Mouse (Mus musculus) erythroblast, adult 5-6 weeks (primary cell): Measurements from ENCODE around the gene Wdr70. TPM values are rescaled to one million over a fixed set of nuclear protein-coding genes. Genes with fewer than 3 reads are reported as not detected.

Source experiments
- ATAC-seq: replicated peaks from 2 replicates; pipeline ENCODE4 v1.8.0; 2016; ENCODE audit warnings: moderate number of reproducible peaks, mild to moderate bottlenecking, moderate TSS enrichment, inconsistent platforms; ENCODE audit not compliant: poor library complexity, low FRiP score, severe bottlenecking
- total RNA-seq, 2 experiments: library from RNA; stranded (forward) in 1 of 2; stranded (reverse) in 1 of 2; fragments of 150-400 nt in 1 of 2; fragments of 200-764, 138-1000 nt in 1 of 2; gene quantifications; 2 replicates each; pipeline versions ENCODE4 v1.2.3 to v1.2.4; 2015 to 2017; ENCODE audit warnings: low replicate concordance in 2 of 2

Gene Wdr70
- total RNA-seq, 2 experiments from 2014 or later: 16.9 to 28.4 TPM

DNA sequence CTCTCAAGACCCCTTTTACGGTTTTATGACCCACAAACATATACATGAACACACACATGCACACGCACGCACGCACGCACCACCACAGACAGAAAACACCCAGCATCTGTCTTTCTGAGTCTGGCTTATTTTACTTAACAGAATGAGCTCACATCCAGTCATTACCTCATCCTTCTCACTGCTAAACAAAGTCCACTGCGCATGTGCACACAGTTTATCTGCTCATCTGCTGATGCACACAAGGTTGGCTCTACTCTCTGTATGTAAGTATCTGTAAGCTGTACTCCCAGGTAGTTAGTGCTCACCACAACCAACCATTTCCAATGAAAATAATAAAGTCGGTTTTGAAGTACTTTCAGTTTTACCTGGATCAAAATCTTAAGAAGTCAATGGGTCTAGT, 148.4 kb downstream of the Wdr70 start:
- no peak for ATAC-seq

DNA sequence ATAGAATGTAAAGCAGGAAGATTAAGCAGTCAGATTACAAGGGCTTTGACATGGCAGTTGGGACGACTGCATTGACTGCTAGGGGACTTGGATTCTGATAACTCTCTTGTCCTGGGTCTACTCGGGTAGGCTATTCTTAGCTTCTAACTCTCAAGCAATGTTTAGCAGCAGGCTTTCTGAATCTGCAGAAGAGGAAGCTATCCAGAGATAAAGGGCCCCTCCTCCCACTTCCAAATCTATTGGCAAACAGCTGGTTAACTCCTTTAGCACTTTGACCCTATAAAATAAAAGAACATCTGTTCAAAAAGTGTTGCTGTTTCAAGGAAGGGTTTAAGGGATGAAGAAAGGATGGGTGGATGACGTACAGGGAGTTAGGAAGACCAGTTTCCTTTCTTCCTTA, 157.3 kb downstream of the Wdr70 start:
- no peak for ATAC-seq

GRCm38 (mm10) chr15:7935571-7936165, 163.3 kb downstream of the Wdr70 start:
- no peak for ATAC-seq

DNA sequence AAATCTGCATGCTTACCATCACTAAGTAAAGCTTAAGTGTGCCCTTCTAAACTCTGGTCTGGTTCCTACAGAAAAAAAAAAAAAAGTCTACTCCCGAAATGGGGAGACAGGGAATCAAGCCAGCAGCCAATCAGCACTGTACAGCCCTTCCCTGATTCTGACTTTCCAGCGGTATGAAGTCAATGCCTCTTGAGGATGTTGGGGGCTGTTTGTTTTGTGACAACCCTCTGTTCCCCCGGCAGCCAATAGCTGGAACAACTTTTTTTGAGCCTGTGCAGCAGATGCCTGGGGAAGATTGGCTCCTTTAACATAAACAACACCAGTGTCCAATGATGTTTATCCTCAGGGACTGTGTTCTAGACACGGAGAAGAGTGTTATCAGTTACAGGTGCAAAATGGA, 164.4 kb downstream of the Wdr70 start:
- no peak for ATAC-seq

GRCm38 (mm10) chr15:7934105-7934504, 164.9 kb downstream of the Wdr70 start:
- no peak for ATAC-seq

DNA sequence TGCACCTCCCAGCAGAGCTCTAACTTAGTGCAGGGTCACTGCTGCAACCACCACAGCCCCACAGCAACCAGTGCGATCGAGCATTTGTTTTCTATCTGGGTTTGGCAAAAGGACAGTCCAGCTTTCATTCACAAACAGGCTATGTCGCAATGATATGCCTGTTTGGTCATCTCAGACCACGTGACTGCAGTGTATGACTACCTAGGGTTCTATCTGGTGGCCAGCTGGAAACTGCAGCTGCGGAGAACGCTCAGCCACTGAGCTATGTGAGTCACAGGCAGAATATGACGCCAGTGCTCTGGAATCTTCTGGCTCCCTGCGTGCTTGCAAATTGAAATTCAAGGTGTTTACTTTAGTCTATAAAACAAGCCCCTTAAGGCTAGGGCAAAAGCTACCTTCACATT, 167.4 kb downstream of the Wdr70 start:
- no peak for ATAC-seq

- no peak for ATAC-seq
Observed at GRCm38 (mm10) chr15:7925382-7925781, 173.6 kb downstream of the Wdr70 start.

DNA sequence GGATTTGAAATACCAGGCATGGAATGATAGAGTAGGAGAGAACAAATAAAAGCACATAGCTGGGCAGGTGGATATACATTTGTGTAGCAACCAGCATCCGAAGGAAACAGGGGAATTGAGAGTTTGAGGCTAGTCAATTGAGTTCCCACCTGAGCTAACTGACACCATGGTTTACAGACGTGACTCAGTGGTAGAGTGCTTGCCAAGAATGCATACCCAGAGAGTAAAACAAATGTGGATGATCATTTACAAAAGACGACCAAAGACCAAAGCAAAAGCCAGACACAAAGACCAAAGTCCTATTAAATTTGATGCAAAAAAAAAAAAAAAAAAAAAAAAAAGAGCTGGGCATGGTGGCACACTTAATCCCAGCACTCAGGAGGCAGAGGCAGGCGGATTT, 175.7 kb downstream of the Wdr70 start:
- no peak for ATAC-seq

DNA sequence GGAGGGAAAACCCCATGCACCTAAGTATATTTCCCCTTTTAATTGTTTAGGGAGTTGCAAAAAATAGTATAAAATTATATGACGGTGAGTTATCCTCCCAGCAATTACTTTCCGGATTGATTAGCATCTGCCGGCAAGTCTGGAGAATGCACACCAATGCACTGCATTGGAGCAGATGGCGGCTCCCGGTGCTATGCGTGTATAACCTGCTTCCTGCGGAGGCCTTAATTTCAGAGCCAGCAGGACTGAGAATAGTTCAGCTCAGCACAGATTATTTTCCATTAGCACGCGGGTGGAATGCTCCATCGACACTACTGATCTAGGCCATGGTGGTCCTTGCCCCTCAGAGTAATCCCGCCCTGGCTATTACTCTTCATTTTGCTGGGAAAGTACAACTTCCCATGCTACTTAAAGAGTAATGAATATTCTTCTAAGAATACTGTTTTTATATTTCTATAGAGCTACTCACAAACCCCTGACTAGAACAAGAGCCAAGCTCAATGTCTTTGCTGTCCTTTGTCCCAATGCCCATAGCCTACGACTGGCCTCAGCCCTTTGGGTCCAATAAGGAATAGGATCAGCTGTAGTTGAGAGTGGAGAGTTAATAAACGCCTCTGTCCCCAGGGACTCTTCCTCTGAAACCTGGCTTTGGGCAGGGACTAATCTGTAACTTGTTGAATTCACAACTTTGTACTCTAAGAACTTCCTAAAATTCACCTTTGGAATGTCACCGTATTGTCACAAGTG, 176.5 kb downstream of the Wdr70 start:
- no peak for ATAC-seq

DNA sequence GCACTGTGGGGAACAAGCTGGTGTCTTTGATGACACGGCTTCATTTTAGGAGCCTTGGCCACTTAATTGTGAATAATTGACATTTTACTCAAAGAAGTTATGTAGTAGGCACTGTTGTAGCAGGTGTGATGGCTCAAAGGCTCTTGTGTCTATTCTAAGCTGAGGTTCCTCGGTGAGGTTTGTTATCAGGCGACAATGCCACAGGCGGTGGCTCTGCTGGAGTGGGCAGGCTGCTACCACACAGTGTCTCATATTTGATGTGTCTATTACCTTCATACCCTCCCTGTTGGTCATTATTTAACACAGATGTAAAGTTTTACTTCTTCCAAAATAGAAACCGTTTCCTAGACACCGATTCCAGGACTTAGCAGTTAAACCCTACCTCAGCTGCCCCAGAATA, 177.9 kb downstream of the Wdr70 start:
- no peak for ATAC-seq

DNA sequence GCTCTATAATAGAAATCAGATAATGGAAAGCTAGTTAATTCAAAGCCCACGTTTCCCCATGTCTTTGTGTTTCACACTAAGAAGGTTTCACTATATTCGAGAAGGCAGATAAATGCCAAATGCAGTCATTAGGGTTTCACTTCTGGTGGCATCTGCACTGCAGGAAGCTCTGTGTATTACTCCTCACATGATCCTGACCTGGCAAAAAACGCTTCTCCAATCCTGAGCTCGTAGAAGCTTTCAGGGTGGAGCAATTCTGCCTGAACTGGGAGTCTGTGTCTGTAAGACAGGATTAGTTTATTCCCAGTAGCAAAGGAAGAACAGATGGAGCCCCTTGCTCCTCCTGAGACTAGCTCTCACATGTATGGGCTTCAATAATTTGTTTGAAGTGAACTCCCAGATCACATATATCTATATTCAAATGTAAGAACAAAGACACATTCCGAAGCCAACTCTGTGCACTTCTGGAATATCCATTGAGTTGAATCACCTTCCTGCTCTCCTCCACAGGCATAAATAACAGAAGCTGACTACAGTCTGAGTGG, 192.4 kb downstream of the Wdr70 start:
- ATAC-seq: no peak

DNA sequence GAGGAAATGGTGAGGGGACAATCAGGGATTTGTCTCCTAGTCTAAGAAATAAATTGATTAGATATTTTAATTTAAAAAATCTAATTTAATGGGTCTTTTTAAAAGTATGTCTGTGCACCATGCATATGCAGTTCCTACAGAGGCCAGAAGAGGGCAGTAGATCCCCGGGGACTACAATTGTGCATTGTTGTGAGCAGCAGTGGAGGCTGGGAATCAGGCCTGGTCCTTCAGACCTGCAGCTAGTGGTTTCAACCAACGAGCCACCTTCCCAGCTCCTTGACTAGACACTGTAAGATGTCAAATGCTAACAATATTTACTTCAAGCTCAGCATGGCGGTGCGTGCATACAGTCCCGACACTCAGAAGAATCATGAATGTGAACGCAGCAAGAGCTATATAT, 199.7 kb downstream of the Wdr70 start:
- no peak for ATAC-seq

- ATAC-seq: no peak
Observed at GRCm38 (mm10) chr15:7891547-7892282, 207.3 kb downstream of the Wdr70 start.

GRCm38 (mm10) chr15:7890286-7890685, 208.7 kb downstream of the Wdr70 start:
- ATAC-seq: no peak

DNA sequence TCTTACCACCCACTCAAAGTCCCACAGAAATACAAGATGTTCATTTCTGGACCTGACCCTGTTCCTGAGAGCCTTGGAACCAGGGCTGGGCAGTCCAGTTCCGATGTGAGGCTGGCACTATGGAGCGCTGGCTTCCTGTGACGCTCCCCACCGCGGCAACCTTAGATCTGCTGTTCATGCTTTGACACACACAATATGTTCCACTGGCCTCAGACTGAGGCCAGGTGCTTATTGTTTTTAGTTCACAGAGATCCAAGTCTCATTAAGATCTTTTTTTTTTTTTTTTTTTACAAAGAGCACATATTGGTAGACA, 209.7 kb downstream of the Wdr70 start:
- ATAC-seq: no peak

DNA sequence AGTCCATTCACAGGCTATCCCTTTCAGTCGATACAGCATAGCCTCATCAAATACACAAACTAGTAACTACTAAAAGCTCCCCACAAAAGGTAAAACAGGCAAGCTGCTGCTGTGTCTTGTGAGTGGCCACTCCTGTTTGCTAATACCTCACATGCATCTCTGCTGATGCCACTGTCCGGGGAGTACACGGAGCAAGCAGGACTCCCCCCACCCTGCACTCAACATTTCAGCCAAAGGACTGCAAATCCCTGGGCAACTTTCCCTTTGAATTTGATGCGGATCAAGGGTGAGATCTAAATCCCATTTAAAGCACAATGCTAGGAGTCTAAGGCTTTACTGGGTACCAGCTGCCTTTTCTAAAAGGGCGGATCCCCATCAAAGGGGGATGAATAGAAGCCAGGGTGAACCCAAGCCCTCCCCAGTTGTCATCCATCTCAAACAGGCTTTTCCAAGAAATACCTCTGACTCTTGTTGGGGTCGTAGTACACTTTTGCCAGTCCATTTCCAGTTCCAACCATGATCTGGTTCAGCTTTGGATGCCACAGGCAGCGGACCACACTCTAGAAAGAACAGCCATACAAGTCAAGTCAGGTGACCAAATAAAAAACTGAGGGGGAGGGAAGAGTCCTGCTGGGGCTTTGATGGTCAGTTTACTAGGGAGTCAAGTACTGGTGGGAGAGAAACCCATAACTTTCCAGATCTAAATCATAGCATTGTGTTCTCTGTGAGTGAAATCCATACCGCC, 210.2 kb downstream of the Wdr70 start:
- no peak for ATAC-seq

DNA sequence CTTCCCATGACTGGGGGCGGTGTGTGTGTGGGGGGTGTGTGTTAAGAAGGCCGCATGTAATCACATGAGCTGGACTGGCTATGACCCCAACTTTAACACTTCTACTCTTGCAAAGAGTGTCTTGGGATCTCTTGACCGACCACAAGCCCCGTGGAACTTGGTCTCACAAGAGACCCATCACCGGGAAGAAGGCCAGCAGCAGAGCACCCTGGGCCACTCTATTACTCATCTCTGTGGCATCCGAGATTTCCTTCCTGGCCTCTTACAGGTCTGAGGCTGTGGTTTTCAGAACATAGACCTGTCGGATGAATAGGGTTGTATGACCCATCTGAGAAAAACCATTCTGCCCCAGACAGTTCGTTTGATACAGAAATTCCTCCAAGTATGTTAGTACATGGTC, 212.4 kb downstream of the Wdr70 start:
- ATAC-seq: no peak

DNA sequence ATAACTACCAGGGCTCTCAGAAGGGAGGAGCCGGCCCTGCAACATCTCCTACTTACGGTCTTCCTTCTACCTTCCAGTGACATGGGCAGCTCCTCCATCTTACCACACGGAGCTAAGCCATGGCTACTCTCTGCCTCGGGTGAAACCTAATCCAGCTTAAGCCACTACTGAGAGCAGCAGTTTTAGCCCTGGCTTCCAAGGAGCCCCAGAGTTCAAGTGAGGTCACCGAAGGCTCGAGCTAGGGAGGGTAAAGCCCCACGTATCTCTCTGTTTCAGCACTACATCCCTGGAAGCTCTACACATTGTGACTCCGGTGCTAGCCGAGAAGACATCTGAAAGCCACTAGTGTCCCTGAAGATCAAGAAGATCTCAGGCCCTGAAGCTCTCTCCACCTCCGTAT, 213.9 kb downstream of the Wdr70 start:
- no peak for ATAC-seq

GRCm38 (mm10) chr15:7884181-7884580, 214.8 kb downstream of the Wdr70 start:
- ATAC-seq: no peak

- ATAC-seq: no peak
Observed at GRCm38 (mm10) chr15:7879956-7880355, 219.1 kb downstream of the Wdr70 start.
